In genomic region chr1:183237901-183238300, GRCm38 (mm10) we compare ENCODE assay signal across 8 mouse cellular contexts. TPM values are rescaled to one million over a fixed set of nuclear protein-coding genes. Genes with fewer than 3 reads are reported as not detected.
A peak's percentile ranks its signal among the peaks of the same experiment; 100 is the strongest.
DNase-seq lines count a peak whose midpoint lies in the region; ATAC-seq and TF ChIP-seq lines count a peak whose summit lies in the region.

No protein-coding gene starts in this region.

- TF ChIP-seq POLR2A in thymus, adult 2 months (IDR thresholded peaks at IDR 0.05; ENCODE audit: control insufficient read depth, extremely low read depth, insufficient read depth, low read length, poor library complexity), result no peak

- no peaks in the 10 kb centered on the region for H3K9me3 ChIP-seq in hindbrain, embryonic 11.5 days (ENCODE audit: control insufficient read depth, low read length)
- H3K9me3 ChIP-seq in hindbrain, embryonic 13.5 days, result no peaks in the 10 kb centered on the region

- TF ChIP-seq CTCF in thymus, adult 2 months (IDR thresholded peaks at IDR 0.05; ENCODE audit: borderline replicate concordance, control insufficient read depth, extremely low read depth, insufficient read depth, low read length, poor library complexity), result no peak

- DNase-seq in hindbrain, embryonic 11.5 days (ENCODE audit: low spot score), result peak; percentile 40
- DNase-seq in thymus, adult 2 months, result peak; percentile 46
- no peak for DNase-seq in thymus, adult 18-20 months
- peak; percentile 75 for DNase-seq in embryo, embryonic 10.5 days (ENCODE audit: low spot score)
- DNase-seq in retina, adult 2 months (ENCODE audit: low read depth, low spot score), result peak; percentile 16
- no peak for DNase-seq in spleen, adult 12 weeks (ENCODE audit: low spot score)
- DNase-seq in right cerebral cortex, postnatal 14 days, result no peak

- H3K36me3 ChIP-seq in hindbrain, embryonic 11.5 days (ENCODE audit: control insufficient read depth, insufficient read depth, low read length), result no peaks in the 10 kb centered on the region
- no peaks in the 10 kb centered on the region for H3K36me3 ChIP-seq in hindbrain, embryonic 13.5 days
- no peaks in the 10 kb centered on the region for H3K36me3 ChIP-seq in thymus, adult 2 months (ENCODE audit: control insufficient read depth, insufficient read depth, low read length)

- H3K4me1 ChIP-seq in hindbrain, embryonic 11.5 days (replicated peaks; ENCODE audit: control insufficient read depth, insufficient read depth, low read length), result no peaks in the 10 kb centered on the region
- no peaks in the 10 kb centered on the region; the same call in 1 of the 2 replicates for H3K4me1 ChIP-seq in hindbrain, embryonic 13.5 days (replicated peaks)
- H3K4me1 ChIP-seq in thymus, adult 2 months (replicated peaks; ENCODE audit: control insufficient read depth, insufficient read depth, low read length), result no peaks in the 10 kb centered on the region

- H3K4me2 ChIP-seq in hindbrain, embryonic 11.5 days (replicated peaks; ENCODE audit: low read depth, low read length), result no peak overlapping the region
- H3K4me2 ChIP-seq in hindbrain, embryonic 13.5 days, result no peak overlapping the region

- no peak for ATAC-seq in hindbrain, embryonic 11.5 days (ENCODE audit: low FRiP score)
- no peak for ATAC-seq in hindbrain, embryonic 13.5 days (ENCODE audit: low FRiP score)

- no peaks in the 10 kb centered on the region for H3K27me3 ChIP-seq in hindbrain, embryonic 11.5 days (ENCODE audit: control insufficient read depth, insufficient read depth, low read length)
- 0 out of 2 replicates have a peak, but pooled peaks cover 3% of the 10 kb centered on the region for H3K27me3 ChIP-seq in hindbrain, embryonic 13.5 days
- no peaks in the 10 kb centered on the region for H3K27me3 ChIP-seq in thymus, adult 2 months (ENCODE audit: control insufficient read depth, insufficient read depth, low read length)

- WGBS in hindbrain, embryonic 11.5 days, result 52% methylated on average over 2 of the region's 2 CpGs
- WGBS in hindbrain, embryonic 13.5 days, result 29% methylated on average over 2 of the region's 2 CpGs
- 33% methylated on average over 2 of the region's 2 CpGs for WGBS in thymus, adult 2 months

- no peak overlapping the region for H3K9ac ChIP-seq in hindbrain, embryonic 11.5 days (ENCODE audit: low read depth, low read length)
- H3K9ac ChIP-seq in hindbrain, embryonic 13.5 days, result no peak overlapping the region

- no peak overlapping the region for H3K27ac ChIP-seq in hindbrain, embryonic 11.5 days (ENCODE audit: low read depth, low read length)
- H3K27ac ChIP-seq in hindbrain, embryonic 13.5 days, result no peak overlapping the region
- H3K27ac ChIP-seq in thymus, adult 2 months (ENCODE audit: control insufficient read depth, insufficient read depth, low read length), result no peak overlapping the region

- H3K4me3 ChIP-seq in hindbrain, embryonic 11.5 days (ENCODE audit: low read depth, low read length), result no peak overlapping the region
- no peak overlapping the region for H3K4me3 ChIP-seq in hindbrain, embryonic 13.5 days
- H3K4me3 ChIP-seq in thymus, adult 2 months (ENCODE audit: control insufficient read depth, insufficient read depth, low read length), result no peak overlapping the region

RNA-seq across cellular contexts. Expression of gene Disp1, which starts 16.6 kb away (rescaled TPM):
- 11.2 and 12.7 TPM in 2 replicates for polyA plus RNA-seq in hindbrain, embryonic 11.5 days (2014; fragmentation: Nextera tagmentation; extraction: Ambion mirVana)
- 8.5 and 9.7 TPM in 2 replicates for polyA plus RNA-seq in hindbrain, embryonic 13.5 days (2015; fragmentation: Nextera tagmentation; extraction: Ambion mirVana)
- 28.9 and 29.7 TPM in 2 replicates for polyA plus RNA-seq in thymus, adult 2 months (2012; rRNA removed)

RNA-seq across cellular contexts. Expression of gene Aida, which starts 58.5 kb away (rescaled TPM):
- polyA plus RNA-seq in hindbrain, embryonic 11.5 days (2014; fragmentation: Nextera tagmentation; extraction: Ambion mirVana), result 34.9 and 40.9 TPM in 2 replicates
- 50.9 and 51.8 TPM in 2 replicates for polyA plus RNA-seq in hindbrain, embryonic 13.5 days (2015; fragmentation: Nextera tagmentation; extraction: Ambion mirVana)
- 19.8 and 24.7 TPM in 2 replicates for polyA plus RNA-seq in thymus, adult 2 months (2012; rRNA removed)

RNA-seq across cellular contexts. Expression of gene Brox, which starts 59.2 kb away (rescaled TPM):
- polyA plus RNA-seq in hindbrain, embryonic 11.5 days (2014; fragmentation: Nextera tagmentation; extraction: Ambion mirVana), result 73.1 and 82.3 TPM in 2 replicates
- polyA plus RNA-seq in hindbrain, embryonic 13.5 days (2015; fragmentation: Nextera tagmentation; extraction: Ambion mirVana), result 97.0 and 97.1 TPM in 2 replicates
- polyA plus RNA-seq in thymus, adult 2 months (2012; rRNA removed), result 30.8 and 34.2 TPM in 2 replicates

Comparison
In these comparisons a context has a peak if more than half of its experiments do, and no peak if none do; other contexts are left out.
1. DNase-seq: peak in hindbrain, embryonic 11.5 days (single experiment), thymus, adult 2 months (single experiment), embryo, embryonic 10.5 days (single experiment) and retina, adult 2 months (single experiment); none in thymus, adult 18-20 months (0 of 2), spleen, adult 12 weeks (single experiment) and right cerebral cortex, postnatal 14 days (single experiment).